Mouse (Mus musculus): ENCODE results near the gene Sec14l5.

The Sec14l5 gene

DNA sequence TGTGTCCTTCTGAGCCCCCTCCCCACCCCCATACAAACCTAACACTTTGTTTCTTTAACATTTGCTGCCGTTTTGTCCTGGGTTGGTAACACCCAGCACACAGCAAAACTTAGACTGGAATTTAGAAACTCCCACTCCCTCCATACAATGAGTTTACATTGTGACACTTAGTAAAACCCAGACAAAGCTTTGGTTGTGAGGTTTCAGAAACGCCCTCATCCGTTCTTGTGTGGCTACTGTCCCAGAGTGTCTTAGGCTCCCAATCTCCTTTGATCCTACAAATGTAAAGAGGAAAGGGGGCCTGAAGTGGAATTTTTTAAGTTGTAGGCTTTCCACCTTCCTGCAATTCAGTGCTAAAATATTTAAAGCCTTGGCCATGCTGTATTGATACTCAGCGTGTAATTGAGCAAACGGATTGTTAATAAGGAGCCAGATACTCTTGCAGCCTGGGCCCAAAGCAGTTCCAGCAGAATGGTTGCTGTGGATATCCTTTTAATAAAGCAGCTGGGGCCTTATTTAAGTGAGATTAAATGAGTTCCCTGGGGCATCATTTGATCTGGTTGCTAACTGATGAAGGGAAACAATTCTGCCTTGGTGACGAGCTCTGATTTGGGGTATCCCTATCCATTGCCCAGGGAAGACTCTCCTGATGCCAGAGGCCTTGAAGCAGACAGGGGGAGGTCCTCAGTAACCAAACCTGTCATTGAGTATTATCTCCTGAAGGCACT, 6.6 kb downstream of the Sec14l5 start:
- DNase-seq (ENCODE audit: extremely low read depth, insufficient read length, low spot score), result no peak

DNA sequence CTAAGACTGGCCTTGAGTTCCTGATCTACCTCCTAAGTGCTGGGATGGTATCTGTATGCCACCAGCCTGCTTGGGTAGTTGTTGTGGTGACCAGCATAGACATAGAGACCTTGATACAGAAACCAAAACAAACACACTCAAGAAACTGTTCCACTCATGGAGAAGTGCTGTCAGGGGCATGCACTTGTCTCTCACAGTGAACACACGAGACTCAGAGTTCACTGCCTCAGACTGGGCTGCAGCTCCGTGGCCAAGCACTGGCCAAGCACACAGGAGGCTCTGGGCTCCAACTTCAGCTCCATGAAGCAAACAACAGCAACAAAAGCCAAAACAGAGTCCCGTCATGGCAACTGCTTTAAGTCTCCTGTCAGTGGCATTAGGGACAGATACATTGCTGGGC, 8.1 kb downstream of the Sec14l5 start:
- DNase-seq (ENCODE audit: extremely low read depth, insufficient read length, low spot score), result no peak

DNA sequence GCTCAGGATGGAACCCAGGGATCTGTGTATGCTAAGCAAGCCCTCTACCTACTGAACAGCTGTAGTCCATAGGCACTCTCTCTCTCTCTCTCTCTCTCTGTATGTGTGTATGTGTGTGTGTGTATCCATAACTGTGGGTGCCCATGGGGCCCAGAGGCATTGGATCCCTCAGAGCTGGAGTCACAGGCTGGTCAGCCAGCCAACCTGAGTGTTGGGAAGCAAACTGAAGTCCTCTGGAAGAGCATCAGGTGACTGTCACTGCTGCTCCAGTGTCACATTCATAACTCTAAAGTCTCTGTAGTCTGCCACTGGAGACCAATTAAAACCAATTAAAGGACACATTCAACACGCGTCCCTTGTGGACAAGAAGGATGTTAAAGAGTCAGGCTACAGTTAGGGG, 9.6 kb downstream of the Sec14l5 start:
- no peak for DNase-seq (ENCODE audit: extremely low read depth, insufficient read length, low spot score)

DNA sequence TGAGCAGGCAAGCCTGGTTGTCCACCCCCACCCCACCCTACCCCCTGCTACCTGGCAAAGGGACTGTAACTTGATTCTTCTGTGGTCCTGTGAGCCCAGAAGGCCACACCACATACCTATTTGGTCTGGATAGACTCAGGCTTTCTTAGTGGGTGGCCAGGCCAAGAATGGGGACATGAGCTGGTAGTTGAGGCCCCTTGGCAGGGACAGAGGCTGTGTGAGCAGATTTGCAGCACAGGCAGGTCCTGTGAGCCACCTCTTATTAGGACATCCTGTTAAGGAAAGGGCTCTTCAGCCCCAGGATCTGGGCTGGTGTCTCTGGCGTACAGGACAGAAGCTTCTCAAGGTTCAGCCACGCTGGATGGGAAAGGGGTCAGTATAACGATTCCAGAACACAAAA, 10.2 kb downstream of the Sec14l5 start:
- no peak for DNase-seq (ENCODE audit: extremely low read depth, insufficient read length, low spot score)

DNA sequence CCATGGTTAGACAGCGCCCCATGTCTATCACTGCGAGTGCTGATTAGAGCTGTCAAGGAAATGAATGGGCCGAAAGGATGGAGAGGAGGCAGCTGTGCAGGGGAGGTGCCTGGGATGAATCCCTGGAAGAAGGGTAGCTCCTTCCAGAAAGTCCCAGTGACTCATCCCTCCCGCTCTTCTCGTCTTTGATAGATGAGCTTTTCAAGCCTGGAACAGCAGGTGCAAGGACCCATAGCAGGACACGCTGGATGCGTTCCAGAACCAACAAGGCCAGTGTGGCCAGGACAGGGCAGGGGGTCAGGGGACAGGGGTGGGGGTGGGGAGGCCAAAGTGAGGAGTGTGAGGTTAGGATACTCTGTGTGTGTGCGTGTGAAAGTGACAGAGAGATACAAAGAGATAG, 12.3 kb downstream of the Sec14l5 start:
- no peak for DNase-seq (ENCODE audit: extremely low read depth, insufficient read length, low spot score)

DNA sequence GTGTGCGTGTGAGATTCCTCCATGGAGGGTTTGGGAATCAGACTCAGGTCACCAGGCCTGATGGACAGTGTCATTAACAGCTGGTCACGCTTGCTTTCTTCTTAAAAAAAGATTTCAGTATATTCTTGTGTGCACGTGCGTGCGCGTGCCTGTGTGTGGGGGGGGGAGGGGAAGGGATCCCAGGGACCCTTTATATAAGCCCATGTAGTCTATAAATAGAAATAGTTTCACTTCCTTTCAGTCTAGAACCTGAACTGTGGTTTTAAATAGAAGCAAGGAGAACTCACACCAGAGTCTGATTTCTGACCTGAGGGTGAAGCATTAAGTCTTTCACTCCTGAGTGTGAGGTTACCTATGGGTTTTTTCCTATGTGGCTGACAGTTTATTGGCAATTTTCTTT, 17.4 kb downstream of the Sec14l5 start:
- no peak for DNase-seq (ENCODE audit: extremely low read depth, insufficient read length, low spot score)

DNA sequence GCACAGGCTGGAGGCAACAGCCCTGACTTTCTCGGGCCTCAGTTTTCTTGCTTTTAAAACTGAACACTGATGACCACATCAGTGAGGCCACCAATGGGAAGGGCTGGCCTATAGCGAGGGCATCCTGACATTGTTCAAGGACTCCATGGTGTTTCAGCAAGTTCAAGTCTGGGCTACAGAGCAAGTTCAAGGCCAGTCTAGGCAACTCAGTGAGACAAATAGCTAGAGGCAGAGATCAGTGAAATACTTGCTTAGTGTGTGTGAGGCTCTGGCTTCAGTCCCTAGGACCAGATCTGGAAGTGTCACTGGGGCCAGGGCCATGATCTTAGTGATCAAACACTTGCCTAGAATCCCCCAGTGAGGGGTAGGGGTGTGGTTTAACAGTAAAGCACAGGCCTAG, 21.1 kb downstream of the Sec14l5 start:
- no peak for DNase-seq (ENCODE audit: extremely low read depth, insufficient read length, low spot score)

DNA sequence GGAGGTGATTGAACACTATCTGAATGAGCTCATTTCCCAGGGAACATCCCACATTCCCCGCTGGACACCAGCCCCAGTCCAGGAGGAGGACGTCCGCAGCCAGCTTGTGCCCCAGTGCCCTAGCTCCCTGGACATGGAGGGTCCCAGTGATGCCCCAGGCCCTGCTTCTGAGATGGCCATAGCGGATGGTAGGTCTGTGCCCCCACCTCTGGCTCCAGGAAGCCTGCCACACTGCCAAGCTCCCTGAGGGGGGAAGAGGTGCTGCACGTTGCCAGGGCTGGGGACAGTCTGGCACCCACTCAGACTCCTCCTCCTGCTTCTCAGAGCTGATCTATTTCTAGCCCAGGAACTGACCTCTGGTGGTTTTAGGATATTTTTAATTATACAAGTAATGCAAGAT, 21.9 kb downstream of the Sec14l5 start:
- no peak for DNase-seq (ENCODE audit: extremely low read depth, insufficient read length, low spot score)

DNA sequence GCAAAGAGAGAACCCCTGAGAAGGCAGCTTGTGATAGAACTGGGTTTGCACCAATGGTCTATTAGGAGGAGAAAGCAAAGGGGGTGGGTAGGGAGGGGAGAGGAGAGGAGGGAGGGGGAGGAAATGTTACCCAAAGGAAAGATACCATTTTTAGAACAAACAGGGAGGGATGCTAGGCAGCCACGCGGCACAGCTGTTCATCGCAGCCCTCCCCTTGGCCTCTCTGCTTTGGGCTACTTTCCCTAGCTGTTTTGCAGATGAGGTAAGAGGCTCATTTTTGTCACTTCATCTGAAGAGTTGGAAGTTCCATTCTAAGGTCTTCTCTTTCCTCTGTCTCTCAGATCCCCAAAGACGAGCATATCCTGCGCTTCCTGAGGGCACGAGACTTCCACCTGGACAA, 25.7 kb downstream of the Sec14l5 start:
- no peak for DNase-seq (ENCODE audit: extremely low read depth, insufficient read length, low spot score)

DNA sequence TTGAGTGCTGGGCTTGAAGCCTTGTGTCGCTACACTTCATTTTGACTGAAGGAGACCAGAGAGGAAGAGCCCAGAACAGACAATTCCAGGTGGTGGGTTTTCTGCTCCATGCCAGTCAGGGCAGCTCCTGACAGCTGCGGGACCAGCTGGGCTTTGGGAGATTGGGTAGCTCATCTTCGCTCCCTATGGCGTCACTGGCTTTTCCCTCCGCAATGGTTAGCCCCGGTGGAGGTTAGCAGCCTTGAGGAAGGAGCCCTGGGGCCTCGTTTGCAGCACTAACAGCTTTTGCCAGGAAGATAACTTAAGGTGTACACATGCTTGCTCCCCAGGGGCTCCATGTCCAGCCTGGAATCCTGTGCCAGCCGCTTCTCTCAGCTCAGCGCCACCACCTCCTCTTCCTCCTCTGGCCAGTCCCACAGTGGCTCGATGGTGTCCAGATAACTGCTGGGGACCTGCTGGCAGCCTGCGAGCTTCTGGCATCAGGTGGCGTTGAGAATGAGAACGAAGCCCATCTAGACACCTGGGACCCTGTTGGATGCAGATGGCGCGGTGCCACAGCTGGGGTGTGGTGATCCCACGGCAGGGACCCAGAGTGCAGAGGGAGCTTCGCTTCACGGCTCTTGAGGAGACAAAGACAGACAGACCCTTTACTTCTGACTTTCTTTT, 36.5 kb downstream of the Sec14l5 start:
- no peak for DNase-seq (ENCODE audit: extremely low read depth, insufficient read length, low spot score)

DNA sequence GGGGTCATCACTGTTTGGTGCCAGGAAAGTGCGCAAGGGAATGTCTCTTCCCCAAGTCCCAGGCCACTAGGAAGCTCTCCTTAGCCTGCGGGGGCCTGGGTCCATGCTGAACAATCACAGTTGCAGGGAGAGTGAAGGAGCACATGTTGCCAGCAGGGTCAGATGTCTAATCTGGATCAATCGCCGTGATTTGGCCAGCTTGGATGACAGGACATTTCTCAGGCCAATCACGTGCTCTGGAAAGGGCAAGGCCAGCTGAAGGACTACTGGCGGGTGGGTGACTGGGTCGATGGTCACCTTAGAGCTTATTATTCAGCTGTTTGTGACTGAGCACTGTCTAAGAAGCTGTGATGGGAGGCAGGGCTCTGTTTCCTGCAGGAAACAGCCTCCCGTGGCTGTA, 37.2 kb downstream of the Sec14l5 start:
- no peak for DNase-seq (ENCODE audit: extremely low read depth, insufficient read length, low spot score)

DNA sequence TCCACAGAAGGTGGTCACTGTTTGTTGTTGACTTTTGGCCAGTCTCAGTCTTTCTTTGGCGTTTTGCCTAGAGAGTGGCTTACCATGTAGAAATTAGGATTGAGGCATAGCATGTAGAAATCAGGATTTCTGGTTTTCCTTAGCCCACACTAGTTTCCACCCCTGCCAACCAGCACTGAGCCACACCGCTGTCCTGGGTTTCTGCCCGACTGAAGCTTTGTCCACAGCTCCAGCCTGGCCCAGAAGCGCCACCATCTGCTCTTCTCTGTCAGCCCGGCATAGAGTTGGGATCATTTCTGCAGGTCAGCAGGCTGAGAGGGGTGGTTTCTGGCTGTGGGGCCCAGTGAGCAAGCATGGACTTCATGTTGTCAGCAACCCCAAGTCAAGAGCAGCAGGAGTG, 38.0 kb downstream of the Sec14l5 start:
- no peak for DNase-seq (ENCODE audit: extremely low read depth, insufficient read length, low spot score)

DNA sequence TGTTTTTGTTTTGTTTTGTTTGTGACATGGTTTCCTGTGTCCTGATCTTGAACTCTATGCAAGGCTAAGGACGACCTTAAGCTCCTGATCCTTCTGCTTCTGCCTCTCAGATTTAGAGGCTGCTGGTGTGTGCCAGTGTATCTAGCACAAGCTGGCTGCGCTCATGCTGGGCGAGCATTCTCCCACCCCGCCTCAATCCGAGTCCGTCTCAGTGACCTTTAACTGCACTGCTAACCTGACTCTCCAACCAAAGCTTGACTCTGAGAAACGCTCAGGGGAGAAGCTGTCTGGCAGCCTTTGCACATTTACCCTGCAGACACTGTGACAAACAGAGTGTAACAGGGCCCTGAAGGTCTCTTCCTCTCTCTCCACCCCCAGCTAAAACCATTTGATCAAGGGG, 38.8 kb downstream of the Sec14l5 start:
- no peak for DNase-seq (ENCODE audit: extremely low read depth, insufficient read length, low spot score)

DNA sequence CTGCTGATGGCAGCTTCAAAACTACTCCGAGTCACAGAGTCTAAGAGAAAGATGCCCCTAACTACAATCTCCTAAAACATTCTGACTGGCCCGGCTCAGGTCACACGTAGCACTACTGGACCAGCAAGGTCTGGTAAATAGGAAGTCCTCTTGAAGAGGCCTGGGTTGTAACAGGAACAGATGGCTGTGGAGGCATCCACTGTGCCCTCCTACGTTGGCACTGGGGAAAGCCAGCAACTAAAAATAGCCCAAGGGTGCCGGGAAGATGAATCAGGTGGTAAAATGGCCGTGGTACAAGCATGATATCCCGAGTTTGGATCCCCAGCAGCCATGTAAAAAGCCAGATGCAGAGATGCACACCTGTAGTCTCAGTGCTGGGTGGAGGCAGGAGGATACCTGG, 39.3 kb downstream of the Sec14l5 start:
- DNase-seq (ENCODE audit: extremely low read depth, insufficient read length, low spot score), result no peak

DNA sequence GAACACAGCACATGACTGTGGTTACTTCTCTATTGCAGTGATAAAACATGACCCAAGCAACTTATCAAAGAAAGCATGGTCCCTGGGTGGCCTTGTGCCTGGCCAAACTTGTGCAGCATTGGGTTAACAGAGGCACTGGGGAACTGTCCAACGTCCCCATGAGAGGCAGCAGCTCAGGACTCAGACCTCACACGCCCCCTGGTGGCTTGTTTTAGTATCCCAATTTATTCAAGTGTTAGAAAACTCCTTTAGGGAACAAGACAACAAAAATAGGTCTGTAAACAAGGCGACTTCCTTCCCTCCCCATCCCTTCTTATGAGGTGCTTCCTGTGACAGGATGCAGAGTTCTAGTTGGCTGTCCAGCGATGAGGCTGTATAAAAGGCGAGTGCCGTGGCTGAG, 48.2 kb downstream of the Sec14l5 start:
- DNase-seq (ENCODE audit: extremely low read depth, insufficient read length, low spot score), result peak; percentile 41

DNA sequence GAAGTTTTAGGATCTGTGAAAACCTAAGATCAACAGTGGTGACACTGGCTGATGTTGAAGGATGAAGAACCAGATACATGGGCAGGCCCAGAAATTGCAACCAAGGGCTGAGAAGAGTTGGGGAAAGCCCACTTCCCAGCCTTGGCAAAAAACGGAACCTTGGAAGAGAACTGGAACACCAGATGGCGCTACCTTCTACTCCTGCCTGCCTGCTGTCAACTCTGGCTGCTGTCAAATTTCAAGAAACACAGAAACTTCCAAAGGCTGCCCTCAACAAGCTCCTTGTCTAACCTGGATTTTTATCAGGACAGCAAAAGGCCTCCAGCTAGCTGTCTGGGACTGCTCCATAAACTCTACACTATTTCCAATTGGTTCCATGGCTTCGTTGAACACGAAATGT, 55.8 kb downstream of the Sec14l5 start:
- no peak for DNase-seq (ENCODE audit: extremely low read depth, insufficient read length, low spot score)

DNA sequence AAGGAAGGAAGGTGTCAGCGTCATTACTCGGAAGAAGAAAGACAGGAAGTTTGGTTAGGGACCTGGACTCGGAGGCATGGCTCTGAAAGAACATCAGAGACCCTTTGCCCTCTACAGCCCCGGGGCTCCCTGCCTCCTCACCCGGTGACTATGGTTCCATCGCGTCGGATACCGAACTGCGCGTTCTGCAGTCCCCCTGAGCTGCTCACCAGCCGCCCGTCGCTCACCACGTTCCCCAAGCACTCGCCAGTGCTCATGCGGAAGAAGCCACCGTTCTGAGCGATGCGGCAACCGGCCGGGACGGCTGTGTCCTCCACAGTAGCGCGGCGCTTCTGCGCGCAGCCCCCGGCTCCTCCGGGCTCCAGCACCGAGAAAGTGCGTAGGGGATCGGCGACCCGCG, 56.3 kb downstream of the Sec14l5 start:
- DNase-seq (ENCODE audit: extremely low read depth, insufficient read length, low spot score), result peak; percentile 39

DNA sequence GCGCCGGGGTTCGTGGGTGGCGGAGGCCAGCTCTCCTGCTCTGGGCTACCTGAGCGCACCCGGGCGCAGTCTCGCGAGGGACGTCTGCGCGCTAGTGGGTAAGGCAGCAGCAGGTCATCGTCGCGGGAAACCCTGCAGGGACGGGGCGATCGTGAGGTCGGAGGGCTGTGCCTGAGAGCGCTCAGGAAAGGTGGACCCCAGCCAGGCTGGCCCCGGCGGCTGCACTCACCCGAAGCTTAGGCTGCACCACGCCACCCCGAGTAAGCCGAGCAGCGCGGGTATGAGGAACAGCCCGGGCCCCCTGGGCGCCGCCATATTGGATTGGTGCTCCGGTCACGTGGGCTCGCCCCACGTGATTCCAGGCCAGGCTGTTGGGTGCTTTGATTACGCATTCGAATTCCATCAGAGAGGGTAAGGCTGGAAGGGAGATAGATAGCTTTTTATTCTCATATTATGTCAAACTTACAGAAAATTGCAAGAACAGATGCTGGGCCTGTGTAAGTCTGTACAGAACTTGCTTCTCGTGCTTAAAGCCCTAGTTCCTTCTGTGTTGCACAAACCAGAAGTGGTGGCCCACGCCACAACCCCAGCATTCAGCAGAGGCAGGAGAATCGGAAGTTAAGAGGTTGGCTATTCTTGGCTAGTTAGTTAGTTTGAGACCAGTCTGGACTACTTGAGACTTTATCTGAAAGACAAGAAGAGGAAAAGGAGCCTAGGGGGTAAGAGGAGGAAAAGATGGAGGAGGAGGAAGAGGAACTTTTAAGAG, 56.9 kb downstream of the Sec14l5 start, which contains the start of gene Nagpa:
TSS of gene Nagpa (minus strand) at position 345 of the 766 bp plus-strand sequence.
- peak; percentile 76 for DNase-seq (ENCODE audit: extremely low read depth, insufficient read length, low spot score)

DNA sequence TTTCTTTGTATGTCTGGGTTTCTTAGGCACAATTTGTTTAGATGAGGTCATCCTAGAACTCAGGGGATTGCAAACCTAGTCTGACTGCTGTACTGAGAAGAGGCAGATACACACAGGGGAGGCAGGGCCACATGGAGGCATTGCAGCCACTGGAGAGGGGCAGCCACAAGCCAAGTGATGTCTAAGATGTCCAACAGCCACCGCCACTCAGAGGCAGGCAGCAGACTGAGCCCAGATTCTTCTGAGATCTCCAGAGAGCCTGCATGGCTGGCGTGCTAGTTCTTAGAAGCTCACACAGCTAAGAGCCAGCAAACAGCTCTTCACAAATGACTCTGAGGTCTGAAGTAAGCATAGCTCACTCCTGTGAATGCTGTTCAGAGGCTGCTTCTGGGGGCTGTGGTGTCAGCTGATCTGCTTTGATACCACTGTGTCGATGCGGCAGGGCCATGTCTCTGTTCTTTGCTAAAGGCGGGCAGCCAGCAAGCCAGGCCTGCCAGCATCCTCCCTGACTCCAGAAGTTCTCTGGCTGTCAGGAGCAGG, 58.6 kb downstream of the Sec14l5 start:
- no peak for DNase-seq (ENCODE audit: extremely low read depth, insufficient read length, low spot score)

DNA sequence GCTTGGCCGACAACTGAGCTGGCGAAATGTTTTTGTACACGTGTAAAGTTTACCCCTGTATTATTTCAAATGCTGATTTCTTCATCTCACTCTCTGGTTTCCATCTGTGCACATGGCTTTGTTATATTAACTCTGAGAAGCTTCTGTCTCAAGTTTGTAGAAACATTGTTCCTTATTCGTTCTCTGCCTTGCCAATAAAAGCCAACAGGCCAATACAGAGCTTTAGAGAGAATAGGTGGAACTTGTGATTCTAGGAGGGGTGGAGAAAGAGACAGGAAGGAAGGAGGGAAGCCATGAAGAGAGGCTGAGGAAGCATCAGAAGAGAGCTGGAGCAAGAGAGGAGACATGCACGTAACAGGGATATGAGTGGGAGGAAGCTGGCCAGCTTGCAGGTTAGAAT, 59.1 kb downstream of the Sec14l5 start:
- DNase-seq (ENCODE audit: extremely low read depth, insufficient read length, low spot score), result no peak

DNA sequence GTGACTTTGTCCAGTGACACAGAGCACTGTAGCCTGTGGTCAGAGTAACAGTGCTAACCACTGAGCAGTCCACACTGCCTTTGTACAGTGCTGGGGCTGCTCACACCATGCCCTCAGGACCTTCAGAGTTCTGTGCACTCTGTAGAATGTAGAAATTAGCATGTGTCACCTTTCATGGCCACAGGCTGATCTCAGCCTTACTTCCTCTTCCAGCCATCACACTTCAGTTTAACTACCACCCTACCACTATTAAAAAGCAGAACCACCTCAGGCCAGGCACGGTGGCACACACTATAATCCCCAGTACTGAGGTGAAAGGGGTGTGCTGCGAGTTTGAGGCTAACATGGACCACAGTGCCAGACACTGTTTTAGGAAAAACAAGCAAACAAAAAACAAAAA, 63.5 kb downstream of the Sec14l5 start:
- no peak for DNase-seq (ENCODE audit: extremely low read depth, insufficient read length, low spot score)

DNA sequence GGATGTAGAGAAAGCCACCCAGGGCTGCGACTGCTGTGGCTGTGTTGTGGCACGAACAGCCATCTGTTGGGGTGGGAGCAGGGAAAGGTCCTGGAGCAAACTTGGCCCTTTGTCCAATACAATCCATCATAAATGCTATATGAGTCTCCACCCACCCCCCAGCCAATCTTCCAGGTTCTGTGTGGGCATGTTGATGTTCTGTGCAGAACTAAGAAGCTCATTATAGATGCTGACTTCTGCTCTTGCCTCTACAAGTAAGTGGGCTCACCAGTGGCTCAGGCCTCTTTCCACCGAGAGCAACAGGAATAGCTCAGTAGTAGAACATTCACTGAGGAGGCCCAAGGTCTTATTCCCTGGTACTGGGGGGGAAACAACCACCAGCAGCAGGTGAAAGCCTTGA, 65.2 kb downstream of the Sec14l5 start:
- no peak for DNase-seq (ENCODE audit: extremely low read depth, insufficient read length, low spot score)
